Mouse (Mus musculus): ENCODE measurements around the gene 4933403O08Rik. TPM values are rescaled to one million over a fixed set of nuclear protein-coding genes. Genes with fewer than 3 reads are reported as not detected.
A peak's percentile ranks its signal among the peaks of the same experiment; 100 is the strongest.

Gene 4933403O08Rik
- total RNA-seq (2012; rRNA removed), result not detected in 2 replicates
- not detected for polyA plus RNA-seq (2012; ENCODE audit: insufficient read depth in 1 of 2, insufficient read length in 2 of 2, low read depth in 1 of 2, low replicate concordance in 2 of 2, missing spikeins in 1 of 2)

- H3K9me3 ChIP-seq (replicated peaks; ENCODE audit: insufficient read depth, low read length), result no peaks in the 10 kb centered on the region
- H3K4me1 ChIP-seq (ENCODE audit: control insufficient read depth in 1 of 2, insufficient read depth in 2 of 2, low read length in 2 of 2), result no peaks in the 10 kb centered on the region
- H3K9ac ChIP-seq (ENCODE audit: control insufficient read depth, low read depth, low read length, poor library complexity, severe bottlenecking), result no peak within 1 kb of the TSS
- no peaks in the 10 kb centered on the region for H3K27me3 ChIP-seq (ENCODE audit: control insufficient read depth in 1 of 2, insufficient read depth in 2 of 2, low read length in 2 of 2)
- no peak for DNase-seq (ENCODE audit: low read depth, low spot score)
- no peak within 1 kb of the TSS for H3K4me3 ChIP-seq (ENCODE audit: control insufficient read depth in 1 of 2, insufficient read depth in 1 of 2, low read depth in 2 of 2, low read length in 2 of 2)
- H3K36me3 ChIP-seq (ENCODE audit: control insufficient read depth in 1 of 2, insufficient read depth in 2 of 2, low read length in 2 of 2), result peaks cover 0 to 6% of the 10 kb centered on the region in 2 experiments; a peak in 2 of 4 replicates
- no peaks in the 10 kb centered on the region for H3K79me2 ChIP-seq (ENCODE audit: control insufficient read depth, insufficient read depth, low read length, poor library complexity)
- no peak within 1 kb of the TSS for H3K27ac ChIP-seq (ENCODE audit: control insufficient read depth, low read depth, low read length)
- TF ChIP-seq USF1 (IDR thresholded peaks at IDR 0.05; ENCODE audit: low read depth, low read length), result no peak
- TF ChIP-seq MAFK (IDR thresholded peaks at IDR 0.05; ENCODE audit: borderline replicate concordance, low read depth, low read length), result no peak
- no peak for TF ChIP-seq MYB (IDR thresholded peaks at IDR 0.05; ENCODE audit: low read depth, low read length)
- TF ChIP-seq JUND (IDR thresholded peaks at IDR 0.05; ENCODE audit: low read depth, low read length), result no peak
- no peak for TF ChIP-seq CHD1 (IDR thresholded peaks at IDR 0.05; ENCODE audit: low read depth, low read length)
- TF ChIP-seq ZKSCAN1 (IDR thresholded peaks at IDR 0.05; ENCODE audit: low read depth, low read length), result no peak
- TF ChIP-seq ZNF384 (IDR thresholded peaks at IDR 0.05; ENCODE audit: low read depth, low read length), result no peak
- no peak for TF ChIP-seq TCF12 (IDR thresholded peaks at IDR 0.05; ENCODE audit: low read depth, low read length)
- no peak for TF ChIP-seq ELF1 (IDR thresholded peaks at IDR 0.05; ENCODE audit: low read depth, low read length)
- TF ChIP-seq NELFE (IDR thresholded peaks at IDR 0.05; ENCODE audit: low read depth, low read length), result no peak
- TF ChIP-seq GATA1 (IDR thresholded peaks at IDR 0.05; ENCODE audit: low read depth, low read length), result no peak
- no peak for TF ChIP-seq POLR2AphosphoS2 (IDR thresholded peaks at IDR 0.05; ENCODE audit: low read length)
- TF ChIP-seq USF2 (IDR thresholded peaks at IDR 0.05; ENCODE audit: borderline replicate concordance in 1 of 2, insufficient read depth in 1 of 2, low read depth in 1 of 2, low read length in 2 of 2), result no peak
- TF ChIP-seq MEF2A (IDR thresholded peaks at IDR 0.05; ENCODE audit: extremely low read depth, insufficient replicate concordance, low read depth, low read length, poor library complexity, severe bottlenecking), result no peak
- TF ChIP-seq POLR2AphosphoS5 (IDR thresholded peaks at IDR 0.05; ENCODE audit: borderline replicate concordance, low read depth, low read length), result no peak
Observed at GRCm38 (mm10) chrX:112238749-112239148, at the start of gene 4933403O08Rik. 4933403O08Rik (plus strand) TSS chrX:112239049.

- peaks cover 0 to 6% of the 10 kb centered on the region in 2 experiments; a peak in 2 of 4 replicates for H3K36me3 ChIP-seq (ENCODE audit: control insufficient read depth in 1 of 2, insufficient read depth in 2 of 2, low read length in 2 of 2)
- no peaks in the 10 kb centered on the region for H3K4me1 ChIP-seq (ENCODE audit: control insufficient read depth in 1 of 2, insufficient read depth in 2 of 2, low read length in 2 of 2)
- no peak overlapping the region for H3K27ac ChIP-seq (ENCODE audit: control insufficient read depth, low read depth, low read length)
- H3K79me2 ChIP-seq (ENCODE audit: control insufficient read depth, insufficient read depth, low read length, poor library complexity), result no peaks in the 10 kb centered on the region
- no peaks in the 10 kb centered on the region for H3K27me3 ChIP-seq (ENCODE audit: control insufficient read depth in 1 of 2, insufficient read depth in 2 of 2, low read length in 2 of 2)
- H3K4me3 ChIP-seq (ENCODE audit: control insufficient read depth in 1 of 2, insufficient read depth in 1 of 2, low read depth in 2 of 2, low read length in 2 of 2), result no peak overlapping the region
- TF ChIP-seq E2F4 (IDR thresholded peaks at IDR 0.05; ENCODE audit: borderline replicate concordance, low read depth, low read length), result no peak
- TF ChIP-seq ZNF384 (IDR thresholded peaks at IDR 0.05; ENCODE audit: low read depth, low read length), result no peak
- peak in 1 of 2 experiments; percentile 80; a peak in 2 of 4 replicates for TF ChIP-seq EP300 (IDR thresholded peaks at IDR 0.05; ENCODE audit: low read depth in 1 of 2, low read length in 2 of 2)
- TF ChIP-seq GATA1 (IDR thresholded peaks at IDR 0.05; ENCODE audit: low read depth, low read length), result peak; percentile 76
- 0 out of 2 replicates have a peak, but pooled peaks have one; percentile 17 for TF ChIP-seq ETS1 (IDR thresholded peaks at IDR 0.05; ENCODE audit: low read depth, low read length)
- peak; percentile 75 for DNase-seq (ENCODE audit: low read depth, low spot score)
- H3K9ac ChIP-seq (ENCODE audit: control insufficient read depth, low read depth, low read length, poor library complexity, severe bottlenecking), result no peak overlapping the region
- no peaks in the 10 kb centered on the region for H3K9me3 ChIP-seq (replicated peaks; ENCODE audit: insufficient read depth, low read length)
Observed at GRCm38 (mm10) chrX:112242916-112243315, 4.1 kb downstream of the 4933403O08Rik start.
